Mouse (Mus musculus) small intestine, adult 2 months (tissue): ENCODE measurements around the gene Map3k10.

Experiments used
- CTCF ChIP-seq: fragments of 200-500 bp; IDR thresholded peaks from 2 replicates; pipeline ENCODE4 v1.5.1; 2012; ENCODE audit warnings: low read depth, mild to moderate bottlenecking, control low read depth, inconsistent platforms, low read length, moderate library complexity, mixed read lengths; ENCODE audit not compliant: insufficient replicate concordance, insufficient read length; ENCODE audit errors: extremely low read depth
- POLR2A ChIP-seq: fragments of 200-500 bp; IDR thresholded peaks from 2 replicates; pipeline ENCODE4 v1.6.1; 2012; ENCODE audit warnings: low read depth, mild to moderate bottlenecking, control low read depth, inconsistent platforms, low read length, moderate library complexity

DNA sequence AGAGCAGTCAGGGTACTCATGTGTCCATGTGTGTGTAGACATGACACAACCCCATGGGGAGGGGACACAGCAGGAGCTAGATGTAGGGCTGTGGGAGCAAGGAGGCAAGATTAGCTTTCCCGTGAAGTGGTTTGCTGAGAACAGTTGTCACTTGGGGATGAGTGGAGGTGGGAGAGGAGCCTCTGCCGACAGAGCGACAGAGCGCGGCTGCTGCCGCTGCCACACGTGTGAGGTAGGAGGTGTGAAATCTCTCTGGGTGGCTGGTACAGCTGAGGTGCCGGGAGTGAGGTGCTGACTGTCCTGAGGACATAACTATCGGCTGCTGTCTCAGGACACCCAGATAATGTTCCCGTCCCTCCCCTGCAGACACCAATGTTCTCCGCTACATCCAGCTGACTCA is 18.9 kb downstream of the Map3k10 start:
- no peak for TF ChIP-seq CTCF
- no peak for TF ChIP-seq POLR2A
